Mouse (Mus musculus): Measurements from ENCODE around the gene Coch. TPM values are rescaled to one million over a fixed set of nuclear protein-coding genes. Genes with fewer than 3 reads are reported as not detected.

Coch gene
- 21.1 TPM for polyA plus RNA-seq (2014; fragmentation: Illumina TruSeq; extraction: RNeasy Lipid Tissue Mini Kit (QIAGEN cat#74804))

GRCm38 (mm10) chr12:51593229-51594029 lies at the start of gene Coch:
Gene Coch, plus strand, starts transcription at chr12:51593341.

Other genes with a start within 250 kb of the Coch start
- gene G2e3, start 245.3 kb upstream of the Coch start, polyA plus RNA-seq (2014; fragmentation: Illumina TruSeq; extraction: RNeasy Lipid Tissue Mini Kit (QIAGEN cat#74804)), result 80.7 TPM
- 173 TPM for gene Scfd1, start 215.8 kb upstream of the Coch start, polyA plus RNA-seq (2014; fragmentation: Illumina TruSeq; extraction: RNeasy Lipid Tissue Mini Kit (QIAGEN cat#74804))
- gene Ap4s1, start 97.7 kb downstream of the Coch start, polyA plus RNA-seq (2014; fragmentation: Illumina TruSeq; extraction: RNeasy Lipid Tissue Mini Kit (QIAGEN cat#74804)), result 62.8 TPM
- gene Strn3, start 98.6 kb downstream of the Coch start, polyA plus RNA-seq (2014; fragmentation: Illumina TruSeq; extraction: RNeasy Lipid Tissue Mini Kit (QIAGEN cat#74804)), result 230 TPM
- 138 TPM for gene Hectd1, start 236.2 kb downstream of the Coch start, polyA plus RNA-seq (2014; fragmentation: Illumina TruSeq; extraction: RNeasy Lipid Tissue Mini Kit (QIAGEN cat#74804))